Mouse (Mus musculus): ENCODE measurements around the gene Bmpr2. TPM values are rescaled to one million over a fixed set of nuclear protein-coding genes. Genes with fewer than 3 reads are reported as not detected.
A peak's percentile ranks its signal among the peaks of the same experiment; 100 is the strongest.

Gene Bmpr2
- polyA plus RNA-seq, 1 experiment from 2014 or later, result 11.9 TPM

DNA sequence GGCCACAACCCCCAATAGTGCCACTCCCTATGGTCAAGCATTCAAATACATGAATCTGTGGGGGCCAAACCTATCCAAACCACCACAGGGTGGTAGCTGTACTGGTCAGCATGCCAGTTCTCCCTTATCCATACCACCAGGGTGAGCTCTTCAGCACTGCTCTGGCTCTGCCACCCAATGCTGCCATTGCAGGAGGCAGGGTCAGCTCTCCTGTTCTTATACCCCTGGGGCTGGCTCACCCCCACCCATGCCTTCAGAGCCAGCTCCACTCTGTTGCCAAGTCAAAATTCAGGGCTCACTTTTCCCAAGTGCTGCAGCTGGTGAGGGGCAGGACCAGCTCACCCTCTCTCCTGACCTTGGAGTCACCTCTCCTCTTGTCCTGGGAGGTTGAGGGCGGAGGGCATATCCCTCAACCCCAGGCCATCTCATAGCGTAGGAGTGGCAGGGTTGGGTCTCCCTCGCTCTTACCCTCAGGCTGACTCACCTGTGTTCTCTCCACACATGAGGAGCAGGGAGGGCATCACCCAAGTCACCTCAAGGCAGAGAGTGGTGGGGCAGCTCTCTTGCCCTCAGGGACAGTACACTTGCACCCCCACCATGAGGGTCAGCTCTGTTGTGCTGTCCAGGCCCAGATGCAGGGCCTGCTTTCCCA is 162.9 kb downstream of the Bmpr2 start:
- no peak overlapping the region for H3K9ac ChIP-seq (replicated peaks; ENCODE audit: low read length)
- WGBS, result 86% methylated on average over 3 of the region's 3 CpGs
- DNase-seq (ENCODE audit: low spot score), result no peak
- H3K4me2 ChIP-seq (ENCODE audit: low read depth, low read length), result no peak overlapping the region
- no peaks in the 10 kb centered on the region for H3K27me3 ChIP-seq (ENCODE audit: control insufficient read depth, insufficient read depth, low read length)
- no peaks in the 10 kb centered on the region for H3K36me3 ChIP-seq (replicated peaks; ENCODE audit: control insufficient read depth, insufficient read depth, low read depth, low read length)
- no peak overlapping the region for H3K4me3 ChIP-seq (ENCODE audit: low read depth, low read length)
- 0 out of 2 replicates have a peak, but pooled peaks have one; percentile 44 for ATAC-seq (replicated peaks; ENCODE audit: insufficient number of reproducible peaks, low FRiP score, low TSS enrichment, low read depth)
- no peaks in the 10 kb centered on the region for H3K4me1 ChIP-seq (ENCODE audit: control insufficient read depth, insufficient read depth, low read length)
- H3K9me3 ChIP-seq (replicated peaks; ENCODE audit: control insufficient read depth, low read length), result no peaks in the 10 kb centered on the region
- no peak overlapping the region for H3K27ac ChIP-seq (replicated peaks; ENCODE audit: low read depth, low read length)

DNA sequence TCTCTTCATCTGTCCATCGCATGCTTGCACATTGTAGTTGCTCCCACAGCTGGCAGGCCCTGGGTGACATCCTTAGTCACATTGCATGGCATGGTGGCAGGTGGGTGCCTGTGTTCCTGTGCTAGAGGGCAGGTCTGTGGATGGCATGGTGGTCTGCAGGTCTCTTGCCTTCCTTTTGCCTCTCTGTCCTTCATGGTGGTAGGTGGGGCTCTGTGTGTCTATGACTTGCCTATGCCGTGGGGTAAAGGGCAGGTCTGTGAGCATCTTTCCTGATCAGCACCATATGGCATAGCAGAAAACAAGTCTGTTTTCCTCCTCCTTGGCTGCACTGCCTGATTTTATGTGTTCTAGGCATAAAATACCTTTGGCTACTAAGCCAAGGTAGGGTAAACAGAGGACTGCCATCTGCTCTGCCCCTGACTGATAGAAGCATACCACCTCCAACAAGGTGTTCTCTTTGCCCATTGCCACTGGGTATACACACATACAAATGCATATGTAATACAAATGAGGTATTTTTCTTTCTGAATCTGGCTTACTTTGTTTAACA is 164.0 kb downstream of the Bmpr2 start:
- Histone ChIP-seq H3K36me3 (replicated peaks; ENCODE audit: control insufficient read depth, insufficient read depth, low read depth, low read length) (no peaks in the 10 kb centered on the region), H3K4me3 (ENCODE audit: low read depth, low read length) (no peak overlapping the region), H3K9me3 (replicated peaks; ENCODE audit: control insufficient read depth, low read length) (no peaks in the 10 kb centered on the region), H3K27me3 (ENCODE audit: control insufficient read depth, insufficient read depth, low read length) (no peaks in the 10 kb centered on the region), H3K9ac (replicated peaks; ENCODE audit: low read length) (no peak overlapping the region), H3K27ac (replicated peaks; ENCODE audit: low read depth, low read length) (no peak overlapping the region), H3K4me1 (ENCODE audit: control insufficient read depth, insufficient read depth, low read length) (no peaks in the 10 kb centered on the region), H3K4me2 (ENCODE audit: low read depth, low read length) (no peak overlapping the region)
- WGBS, result 75% methylated on average over 2 of the region's 2 CpGs
- ATAC-seq (replicated peaks; ENCODE audit: insufficient number of reproducible peaks, low FRiP score, low TSS enrichment, low read depth) (no peak), DNase-seq (ENCODE audit: low spot score) (no peak)

Other genes starting within 250 kb of the Bmpr2 start
- 2.3 and 3.7 TPM in 2 replicates for gene Gm973, start 247.1 kb upstream of the Bmpr2 start, polyA plus RNA-seq (2014; fragmentation: Nextera tagmentation; extraction: Ambion mirVana)
- gene Sumo1, start 92.6 kb upstream of the Bmpr2 start, polyA plus RNA-seq (2014; fragmentation: Nextera tagmentation; extraction: Ambion mirVana), result 639 and 717 TPM in 2 replicates
- 300 and 347 TPM in 2 replicates for gene Nop58, start 78.4 kb upstream of the Bmpr2 start, polyA plus RNA-seq (2014; fragmentation: Nextera tagmentation; extraction: Ambion mirVana)
- gene Fam117b, start 149.6 kb downstream of the Bmpr2 start, polyA plus RNA-seq (2014; fragmentation: Nextera tagmentation; extraction: Ambion mirVana), result 14.6 and 15.0 TPM in 2 replicates

Measured in embryonic facial prominence, embryonic 11.5 days (tissue).